Mouse (Mus musculus) spleen, adult 2 months (tissue): ENCODE measurements around the gene Cmip.

Source experiments
- CTCF ChIP-seq: fragments of 200-500 bp; IDR thresholded peaks from 2 replicates; pipeline ENCODE4 v1.5.1; 2011; ENCODE audit warnings: mild to moderate bottlenecking, inconsistent platforms; ENCODE audit not compliant: insufficient read depth, insufficient read length, insufficient replicate concordance; ENCODE audit errors: extremely low read depth
- POLR2A ChIP-seq: fragments of 200-500 bp; IDR thresholded peaks from 2 replicates; pipeline ENCODE4 v1.6.1; 2011; ENCODE audit warnings: low read depth, low read length, inconsistent platforms

DNA sequence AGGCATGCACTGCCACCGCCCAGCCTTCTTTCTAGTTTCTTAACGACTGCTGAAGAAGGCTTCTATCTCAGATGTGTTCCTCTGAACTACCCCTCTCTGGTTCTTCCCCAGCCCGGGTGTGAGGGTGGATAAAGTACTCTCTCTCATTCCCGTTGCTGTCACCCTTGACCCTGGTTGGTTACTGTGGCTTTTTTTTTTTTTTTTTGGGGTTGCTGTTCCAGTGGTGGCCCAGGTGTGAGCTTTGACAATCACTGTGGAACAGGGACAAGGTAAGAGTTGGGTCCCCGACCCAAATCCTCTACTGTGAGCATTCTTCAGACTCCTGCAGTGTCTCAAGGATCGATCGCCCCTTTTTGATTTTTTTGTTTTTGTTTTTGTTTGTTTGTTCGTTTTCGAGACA is 214.8 kb downstream of the Cmip start:
- no peak for TF ChIP-seq CTCF
- TF ChIP-seq POLR2A = no peak
